Mouse (Mus musculus) adipose tissue, adult 10 weeks (tissue): Measurements from ENCODE around the gene Znhit2. TPM values are rescaled to one million over a fixed set of nuclear protein-coding genes. Genes with fewer than 3 reads are reported as not detected.

ENCODE experiments used
- polyA plus RNA-seq: library from polyadenylated mRNA; stranded (reverse); fragments of 350-450 nt; fragmentation: Illumina TruSeq; extraction: RNeasy Lipid Tissue Mini Kit (QIAGEN cat#74804); gene quantifications from one replicate; pipeline ENCODE4 v1.2.3, GENCODE M21; 2014; ENCODE audit warnings: low read depth, low replicate concordance

Gene Znhit2
- 32.8 TPM for polyA plus RNA-seq

DNA sequence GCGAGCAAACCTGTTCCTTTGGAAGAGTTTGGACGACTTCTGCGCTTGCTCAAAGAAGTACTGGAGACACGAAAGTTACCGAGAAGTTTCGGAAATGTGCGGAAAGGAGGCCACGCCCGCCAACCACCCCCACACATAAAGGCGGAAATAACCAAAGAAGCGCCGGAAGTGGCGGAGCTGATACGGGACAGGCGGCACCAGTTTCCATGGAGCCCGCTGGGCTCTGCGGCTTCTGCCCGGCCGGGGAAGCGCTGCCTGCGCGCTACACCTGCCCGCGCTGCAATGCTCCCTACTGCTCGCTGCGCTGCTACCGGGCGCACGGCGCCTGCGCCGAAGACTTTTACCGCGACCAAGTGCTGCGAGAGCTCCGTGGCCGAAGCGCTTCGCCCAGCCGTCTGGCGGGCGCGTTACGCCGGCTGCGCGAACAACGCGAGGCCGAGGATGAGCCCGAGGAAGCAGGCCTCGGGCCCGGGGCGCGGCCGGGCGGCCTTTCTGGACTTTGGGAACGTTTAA lies at the start of gene Znhit2:
TSS of gene Znhit2 (plus strand) at position 172 of the 513 bp plus-strand sequence.

DNA sequence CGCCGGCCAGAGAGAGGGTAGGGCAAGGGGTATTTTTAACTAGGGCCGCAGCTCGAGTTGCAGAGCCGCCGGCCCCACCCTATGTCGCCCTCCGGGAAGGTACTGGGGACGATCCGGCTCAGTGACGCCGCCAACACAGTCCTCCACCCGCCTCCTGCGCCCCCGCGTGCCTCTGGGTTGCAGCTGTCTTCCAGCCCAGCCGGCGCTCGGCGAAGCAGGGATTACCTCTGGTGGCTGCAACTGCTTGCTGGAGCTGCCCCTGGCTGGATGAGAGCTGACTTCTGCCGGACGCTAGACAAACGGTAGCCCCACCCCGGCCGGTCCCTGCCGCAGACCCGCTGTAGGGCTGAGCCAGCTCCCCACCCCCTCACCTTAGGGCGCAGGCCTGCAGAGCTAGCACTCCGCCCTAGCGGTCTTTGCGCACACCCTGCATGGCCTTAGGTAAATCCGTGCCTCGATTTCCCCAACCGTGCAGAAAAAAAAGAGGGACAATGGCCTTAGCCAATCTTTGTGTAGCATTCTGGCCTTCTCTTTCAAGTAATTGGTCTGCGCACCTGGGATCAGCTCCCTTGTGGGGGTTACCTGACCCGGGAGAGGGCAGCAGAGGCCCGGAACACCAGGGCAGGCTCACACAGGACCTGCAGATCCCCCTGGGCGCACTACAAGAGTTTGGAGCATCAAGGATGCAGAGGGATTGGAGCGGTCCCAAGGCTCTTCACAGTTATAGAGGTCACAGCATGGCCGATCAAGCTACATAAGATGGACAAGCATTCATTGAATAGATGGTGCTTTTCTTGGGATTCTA lies 45.3 kb upstream of the Znhit2 start, which contains the start of gene Capn1:
TSS of gene Capn1 (minus strand) at position 387 of the 805 bp plus-strand sequence.

DNA sequence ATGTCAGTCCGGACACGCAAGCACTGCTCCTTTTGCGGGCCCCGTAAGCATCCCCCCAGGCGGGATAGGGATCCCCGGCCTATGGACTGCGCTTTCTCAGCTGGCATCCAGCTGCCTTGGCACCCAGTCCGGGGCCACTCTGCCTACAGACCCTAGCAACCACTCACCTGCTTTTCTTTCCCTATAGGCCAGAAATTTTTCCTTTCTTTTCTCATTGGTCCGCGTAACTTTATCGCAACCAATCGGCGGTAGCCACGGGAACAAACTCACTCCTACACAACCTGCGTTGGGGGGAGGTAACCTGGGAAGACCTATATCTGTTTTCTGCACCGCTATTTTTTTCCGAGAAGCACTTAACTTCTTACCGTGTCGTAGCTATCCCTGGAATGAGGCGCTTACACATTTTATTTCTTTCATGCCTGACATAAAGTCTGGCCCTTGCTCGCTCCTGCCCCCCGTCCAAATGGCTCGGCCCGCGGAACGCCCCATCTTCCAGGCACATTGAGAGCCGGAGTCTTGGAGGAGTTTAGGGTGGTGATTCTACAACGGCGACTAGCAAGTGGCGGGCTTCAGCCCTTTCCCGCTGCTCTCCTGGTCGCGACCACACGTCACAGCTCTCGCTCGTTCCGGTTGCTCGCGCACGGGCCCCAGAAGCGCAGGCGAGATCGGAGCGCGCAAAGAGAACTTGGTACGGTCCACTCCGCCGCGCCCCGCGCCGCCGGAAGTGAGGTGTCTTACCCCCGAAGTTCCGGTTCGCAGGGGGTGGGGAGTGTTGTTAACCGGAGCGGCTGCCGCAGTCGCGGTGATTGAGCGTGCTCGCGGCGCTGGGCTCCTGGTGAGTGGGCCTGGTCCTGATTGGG lies 14.5 kb upstream of the Znhit2 start, which contains the start of gene Syvn1:
TSS of gene Syvn1 (plus strand) at position 283 of the 860 bp plus-strand sequence.

DNA sequence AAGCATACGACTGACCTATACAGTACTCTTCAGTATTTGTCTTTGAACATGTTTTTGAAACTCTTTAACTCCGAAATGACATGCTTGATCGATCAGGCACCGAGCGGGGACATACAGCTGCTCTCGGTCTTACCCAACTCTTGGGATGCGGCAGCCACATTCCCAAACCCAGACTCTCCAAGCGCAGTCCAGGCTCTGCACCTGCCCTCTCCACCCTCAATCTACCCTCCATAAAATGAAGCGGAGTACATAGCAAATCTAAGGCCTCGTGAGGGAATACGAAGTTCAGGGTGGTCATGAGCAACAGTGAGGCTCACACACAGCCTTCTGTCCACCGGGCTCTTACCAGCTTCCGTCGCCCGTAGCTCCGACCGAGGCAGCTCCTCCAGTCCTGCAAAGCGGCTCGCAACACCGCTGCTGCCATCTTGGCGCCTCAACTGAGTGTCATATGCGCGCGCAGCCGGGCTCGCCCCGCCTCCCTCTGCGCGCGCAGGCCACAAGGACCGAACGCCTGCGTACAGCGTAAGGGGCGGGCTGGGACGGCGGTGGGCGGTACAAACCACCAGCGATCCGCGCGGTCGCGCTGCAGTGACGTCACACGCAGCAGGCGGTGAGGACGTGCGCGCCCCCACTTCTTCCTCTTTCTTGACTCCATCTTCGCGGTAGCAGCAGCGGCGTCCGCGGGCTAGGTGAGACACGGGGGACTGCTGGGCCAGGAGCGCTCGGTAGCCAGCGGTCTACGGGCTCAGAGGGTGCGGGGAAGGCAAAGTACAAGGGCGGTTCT lies 3.5 kb upstream of the Znhit2 start, which contains the start of the genes Mrpl49 and Fau:
TSS of gene Mrpl49 (minus strand) at position 473 of the 784 bp plus-strand sequence.
TSS of gene Fau (plus strand) at position 532 of the 784 bp plus-strand sequence.

DNA sequence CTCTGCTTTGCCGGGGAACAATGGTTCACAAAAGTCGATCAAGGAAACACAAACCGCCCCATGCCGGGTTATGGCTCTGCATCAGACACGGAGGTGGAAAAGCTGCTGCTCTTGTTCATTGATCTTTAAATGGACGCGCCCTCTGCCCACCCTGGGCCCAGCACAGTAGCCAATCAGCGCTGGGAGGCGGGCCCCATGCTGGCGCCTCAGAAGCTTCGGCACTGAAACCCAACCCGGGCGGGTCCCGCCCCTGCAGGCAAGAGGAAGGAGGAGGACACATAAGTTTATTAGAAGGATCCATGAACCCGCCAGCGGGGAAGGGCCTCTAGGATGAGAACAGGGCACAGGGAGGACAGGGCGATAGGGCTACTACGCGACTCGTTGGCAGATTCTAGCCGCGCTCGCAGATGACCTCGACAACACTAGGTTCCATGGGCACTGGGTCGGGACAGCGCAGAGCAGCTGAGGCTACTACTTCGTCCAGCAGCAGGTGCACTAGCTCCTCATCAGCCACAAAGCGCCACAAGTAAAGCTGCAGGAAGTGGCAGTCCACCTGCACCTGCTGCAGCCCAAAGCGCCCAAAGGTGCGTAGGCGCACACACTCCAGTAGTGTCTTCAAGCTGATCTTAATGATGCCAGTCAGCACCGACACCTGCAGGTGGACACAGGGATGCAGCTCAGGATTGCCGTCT lies 6.9 kb downstream of the Znhit2 start, which contains the start of gene Tm7sf2:
TSS of gene Tm7sf2 (minus strand) at position 650 of the 692 bp plus-strand sequence.

DNA sequence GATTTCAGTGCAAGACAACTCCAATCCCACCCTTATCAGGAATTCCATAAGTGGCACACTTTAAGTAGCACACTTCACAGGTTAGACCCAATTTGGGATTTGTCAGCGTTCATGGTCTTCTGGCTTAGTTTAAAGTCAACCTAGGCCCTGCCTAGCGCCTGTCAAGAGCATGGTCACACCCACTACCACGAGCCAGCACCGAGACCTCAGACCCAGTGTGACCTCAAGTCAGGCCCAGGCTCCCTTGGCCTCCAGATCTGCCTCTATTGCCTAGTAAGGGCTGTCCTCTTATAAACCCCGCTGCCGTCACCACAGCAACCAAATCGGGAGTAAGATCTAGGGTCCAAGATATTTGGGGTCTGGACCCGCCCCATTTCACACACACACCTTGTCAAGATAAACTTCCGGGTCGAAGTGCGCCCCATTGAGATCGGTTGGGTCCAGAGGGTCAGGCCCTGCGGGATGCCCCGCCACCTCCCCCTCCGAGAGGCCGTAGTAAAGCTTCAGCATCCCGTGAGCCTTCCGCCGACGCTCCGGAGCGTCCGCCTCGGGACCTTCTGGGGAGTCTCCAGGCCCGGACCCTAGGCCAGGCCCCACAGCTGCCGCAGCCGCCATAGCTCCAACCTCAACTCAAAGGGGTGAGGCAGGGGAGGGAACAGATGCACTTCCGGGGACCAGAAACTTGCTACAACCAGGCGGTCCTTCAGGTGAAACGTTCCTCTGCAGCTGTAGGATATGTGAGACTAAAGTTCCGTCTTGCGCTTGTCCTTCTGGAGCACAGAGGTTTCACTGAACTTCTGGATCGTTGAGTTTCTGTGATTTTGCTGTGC lies 15.8 kb downstream of the Znhit2 start, which contains the start of gene Vps51:
TSS of gene Vps51 (minus strand) at position 668 of the 830 bp plus-strand sequence.

DNA sequence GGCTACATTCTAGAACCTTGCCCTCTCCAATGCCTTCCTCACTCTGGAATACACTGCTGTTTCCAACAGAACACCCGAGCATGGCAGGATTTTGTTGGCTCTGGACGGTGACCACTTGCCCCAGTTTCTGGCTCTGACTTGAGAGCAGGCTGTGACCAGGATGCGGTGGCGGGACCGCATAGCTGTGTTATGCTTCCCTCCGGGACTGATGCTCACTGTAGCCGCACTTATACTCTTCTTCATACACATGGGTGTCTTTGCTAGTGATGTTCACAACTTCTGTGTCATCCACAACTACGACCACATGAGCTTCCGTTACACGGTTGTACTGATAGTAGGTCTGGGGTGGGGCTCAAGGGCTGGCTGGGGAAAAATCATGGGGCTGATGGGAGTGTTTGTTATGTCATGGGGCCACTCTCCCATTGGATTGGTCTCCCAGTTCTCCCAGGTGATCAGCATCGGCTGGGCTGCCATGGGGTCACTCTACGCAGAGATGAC lies 19.0 kb downstream of the Znhit2 start, which contains the start of gene Tmem262:
TSS of gene Tmem262 (plus strand) at position 51 of the 498 bp plus-strand sequence.

DNA sequence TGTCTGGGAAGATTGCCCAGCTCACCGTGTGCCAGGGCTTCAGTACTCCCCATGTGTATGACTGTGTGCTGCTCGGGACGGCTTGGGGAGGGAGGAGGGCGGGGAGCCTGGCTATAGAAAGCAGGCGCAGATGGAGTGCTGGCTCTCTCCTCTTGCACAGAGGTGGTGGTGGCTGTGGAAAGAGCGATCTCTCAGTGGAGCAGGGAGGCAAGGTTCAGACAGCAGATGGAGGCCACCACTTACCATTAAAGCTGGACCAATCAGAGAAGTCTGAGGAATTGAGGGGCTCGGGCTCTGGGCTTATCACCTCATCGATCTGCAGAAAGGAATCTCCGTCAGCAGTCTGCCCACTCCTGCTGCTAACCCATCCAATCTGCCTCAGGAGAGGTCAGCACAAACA lies 21.2 kb downstream of the Znhit2 start, which contains the start of gene Gm28374:
TSS of gene Gm28374 (minus strand) at position 101 of the 400 bp plus-strand sequence.

DNA sequence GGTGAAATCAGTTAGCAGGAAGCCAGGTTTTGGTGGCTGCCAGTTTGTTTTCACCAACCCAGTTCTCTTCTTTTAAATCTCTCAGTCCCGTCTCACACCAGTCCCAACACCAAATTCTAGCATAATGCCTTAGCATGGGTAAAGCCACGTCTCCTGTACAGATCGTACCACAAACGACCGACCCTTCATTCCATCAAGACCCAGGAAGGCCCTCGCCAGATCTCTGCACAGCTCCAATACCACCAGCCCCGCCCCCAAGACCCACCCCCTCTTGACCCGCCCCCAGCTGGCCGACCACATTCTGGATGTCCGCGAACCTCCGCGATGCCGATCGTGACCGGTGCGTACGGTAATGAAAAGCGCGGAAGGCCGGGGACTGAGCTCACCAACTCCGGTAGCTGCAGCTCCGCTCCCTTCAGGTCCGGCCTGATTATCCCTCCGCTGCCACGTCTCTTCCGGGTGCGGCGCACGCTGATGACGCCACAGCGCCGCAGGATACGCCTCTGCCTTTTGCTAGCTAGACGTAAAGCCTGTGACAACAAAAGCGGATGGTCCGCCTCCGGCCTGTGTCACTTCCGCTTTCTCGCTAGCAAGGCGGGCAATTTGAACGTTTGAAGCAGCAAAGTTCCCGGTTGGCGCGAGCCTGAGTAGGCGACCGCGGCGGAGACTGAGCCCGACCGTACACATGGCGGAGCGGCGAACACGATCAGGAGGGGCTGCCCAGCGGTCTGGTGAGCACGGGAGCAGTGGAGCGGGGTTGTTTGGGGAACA lies 23.7 kb downstream of the Znhit2 start, which contains the start of the genes Zfpl1 and Cdca5:
TSS of gene Zfpl1 (minus strand) at position 479 of the 771 bp plus-strand sequence.
TSS of gene Cdca5 (plus strand) at position 506 of the 771 bp plus-strand sequence.

DNA sequence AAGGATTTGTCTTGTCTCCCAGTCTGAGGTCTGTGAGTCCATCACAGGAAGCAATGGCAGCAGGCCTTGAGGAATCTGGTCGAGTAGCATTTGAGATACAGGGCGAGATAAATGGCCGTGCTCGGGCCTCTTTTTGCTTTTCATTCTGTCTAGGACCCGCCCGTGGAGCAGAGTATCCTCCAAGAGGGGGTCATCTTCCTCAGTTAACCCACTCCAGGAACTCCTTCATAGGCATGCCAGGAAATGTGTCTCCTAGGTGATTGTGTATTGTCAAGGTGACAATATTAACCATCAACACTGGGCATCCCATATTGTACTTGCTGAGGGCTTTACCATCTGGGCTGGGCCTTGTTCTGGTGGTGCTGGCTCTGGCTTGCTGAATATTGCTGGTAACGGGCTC lies 33.1 kb downstream of the Znhit2 start, which contains the start of gene AC131692.1:
TSS of gene AC131692.1 (plus strand) at position 301 of the 400 bp plus-strand sequence.

DNA sequence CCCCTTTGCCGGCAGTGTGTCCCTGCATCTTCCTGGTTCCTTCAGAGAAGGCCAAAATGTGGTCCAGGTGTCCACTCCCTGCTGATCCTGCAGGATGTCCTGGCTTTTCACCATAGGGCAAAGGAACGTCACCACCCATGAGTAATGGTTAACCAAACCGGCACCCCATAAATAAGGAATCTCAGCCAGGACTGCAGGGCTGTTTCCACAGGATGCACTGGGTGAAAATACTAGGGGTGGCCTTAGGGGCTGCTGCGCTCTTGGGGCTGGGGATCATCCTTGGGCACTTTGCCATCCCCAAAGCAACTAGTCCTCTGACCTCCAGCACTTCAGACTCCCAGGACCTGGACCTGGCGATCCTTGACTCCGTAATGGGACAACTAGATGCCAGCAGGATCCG lies 44.6 kb downstream of the Znhit2 start, which contains the start of gene Naaladl1:
TSS of gene Naaladl1 (plus strand) at position 197 of the 400 bp plus-strand sequence.

Other genes starting within 250 kb of the Znhit2 start
- gene Frmd8, start 185.9 kb upstream of the Znhit2 start, polyA plus RNA-seq, result 8.9 TPM
- 18.2 TPM for gene Slc25a45, start 183.4 kb upstream of the Znhit2 start, polyA plus RNA-seq
- 0.92 TPM for gene Tigd3, start 167.0 kb upstream of the Znhit2 start, polyA plus RNA-seq
- 49.7 TPM for gene Dpf2, start 148.2 kb upstream of the Znhit2 start, polyA plus RNA-seq
- 6.9 TPM for gene Cdc42ep2, start 136.4 kb upstream of the Znhit2 start, polyA plus RNA-seq
- 16.5 TPM for gene Pola2, start 97.0 kb upstream of the Znhit2 start, polyA plus RNA-seq
- not detected for gene Slc22a20, start 75.0 kb upstream of the Znhit2 start, polyA plus RNA-seq
- gene Capn1, start 45.3 kb upstream of the Znhit2 start, polyA plus RNA-seq, result 67.4 TPM
- gene Syvn1, start 14.6 kb upstream of the Znhit2 start, polyA plus RNA-seq, result 75.1 TPM
- 40.4 TPM for gene Mrpl49, start 3.4 kb upstream of the Znhit2 start, polyA plus RNA-seq
- gene Fau, start 3.3 kb upstream of the Znhit2 start, polyA plus RNA-seq, result 1,555 TPM
- gene Tm7sf2, start 7.2 kb downstream of the Znhit2 start, polyA plus RNA-seq, result 73.5 TPM
- 36.4 TPM for gene Vps51, start 16.0 kb downstream of the Znhit2 start, polyA plus RNA-seq
- 0.74 TPM for gene Tmem262, start 18.8 kb downstream of the Znhit2 start, polyA plus RNA-seq
- not detected for gene Gm28374, start 21.1 kb downstream of the Znhit2 start, polyA plus RNA-seq
- gene Zfpl1, start 23.8 kb downstream of the Znhit2 start, polyA plus RNA-seq, result 51.5 TPM
- 0.98 TPM for gene Cdca5, start 23.8 kb downstream of the Znhit2 start, polyA plus RNA-seq
- 2.4 TPM for gene AC131692.1, start 33.2 kb downstream of the Znhit2 start, polyA plus RNA-seq
- gene Naaladl1, start 44.6 kb downstream of the Znhit2 start, polyA plus RNA-seq, result not detected
- gene Sac3d1, start 57.5 kb downstream of the Znhit2 start, polyA plus RNA-seq, result 10.6 TPM
- 20.6 TPM for gene Snx15, start 67.1 kb downstream of the Znhit2 start, polyA plus RNA-seq
- gene Batf2, start 79.8 kb downstream of the Znhit2 start, polyA plus RNA-seq, result 1.4 TPM
- 52.1 TPM for gene Arl2, start 80.4 kb downstream of the Znhit2 start, polyA plus RNA-seq
- gene Majin, start 123.2 kb downstream of the Znhit2 start, polyA plus RNA-seq, result 0.65 TPM
- 0.84 TPM for gene Gpha2, start 165.2 kb downstream of the Znhit2 start, polyA plus RNA-seq
- gene Ppp2r5b, start 174.7 kb downstream of the Znhit2 start, polyA plus RNA-seq, result 33.8 TPM
- 14.8 TPM for gene Atg2a, start 180.5 kb downstream of the Znhit2 start, polyA plus RNA-seq
- 53.9 TPM for gene Ehd1, start 215.5 kb downstream of the Znhit2 start, polyA plus RNA-seq
- gene Cdc42bpg, start 245.3 kb downstream of the Znhit2 start, polyA plus RNA-seq, result 15.2 TPM